Mouse (Mus musculus): ENCODE data around the gene Gm973. TPM values are rescaled to one million over a fixed set of nuclear protein-coding genes. Genes with fewer than 3 reads are reported as not detected.

Gene Gm973
- total and polyA plus RNA-seq, 3 experiments: 0.23 TPM; not detected in 2

DNA sequence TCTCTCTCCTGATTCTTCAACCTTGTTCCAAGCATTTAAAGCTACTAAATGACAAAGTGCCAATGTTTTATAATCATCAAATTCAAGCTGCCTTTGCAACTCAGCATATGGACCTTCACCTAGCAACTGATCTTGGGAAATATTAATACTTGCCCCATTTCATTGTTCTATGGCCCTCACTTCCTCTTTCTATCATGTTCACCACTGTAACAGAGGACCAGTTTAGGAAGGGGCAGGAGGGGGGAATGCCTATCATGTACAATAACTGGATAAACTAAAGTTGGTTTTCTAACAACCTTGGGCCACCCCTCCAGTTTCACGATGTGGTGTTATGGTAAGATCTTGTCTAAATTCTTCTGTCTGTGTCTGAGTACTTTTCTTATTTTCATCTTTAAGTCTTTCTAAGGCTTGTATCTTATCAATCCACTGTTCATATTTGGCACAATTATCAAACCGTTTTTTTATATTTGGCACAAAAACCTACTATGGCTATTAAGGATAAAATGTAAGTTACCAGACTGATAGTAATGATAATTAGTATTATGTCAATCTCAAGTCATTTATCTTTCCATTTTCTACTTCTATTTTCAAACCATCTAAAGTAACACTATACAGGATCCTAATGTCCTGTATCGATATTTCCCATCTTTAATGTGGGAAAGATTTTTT is 137.3 kb downstream of the Gm973 start (continued):
- TF ChIP-seq TAL1 (IDR thresholded peaks at IDR 0.05; ENCODE audit: low read length): no peak
- TF ChIP-seq MXI1 (IDR thresholded peaks at IDR 0.05; ENCODE audit: low read depth, low read length): peak; percentile 46; the same call in 1 of the 2 replicates
- TF ChIP-seq NELFE (IDR thresholded peaks at IDR 0.05; ENCODE audit: low read depth, low read length): peak; percentile 22; the same call in 1 of the 2 replicates
- 0 out of 2 replicates have a peak, but pooled peaks have one; percentile 43 for TF ChIP-seq MAZ (IDR thresholded peaks at IDR 0.05; ENCODE audit: low read depth, low read length)

DNA sequence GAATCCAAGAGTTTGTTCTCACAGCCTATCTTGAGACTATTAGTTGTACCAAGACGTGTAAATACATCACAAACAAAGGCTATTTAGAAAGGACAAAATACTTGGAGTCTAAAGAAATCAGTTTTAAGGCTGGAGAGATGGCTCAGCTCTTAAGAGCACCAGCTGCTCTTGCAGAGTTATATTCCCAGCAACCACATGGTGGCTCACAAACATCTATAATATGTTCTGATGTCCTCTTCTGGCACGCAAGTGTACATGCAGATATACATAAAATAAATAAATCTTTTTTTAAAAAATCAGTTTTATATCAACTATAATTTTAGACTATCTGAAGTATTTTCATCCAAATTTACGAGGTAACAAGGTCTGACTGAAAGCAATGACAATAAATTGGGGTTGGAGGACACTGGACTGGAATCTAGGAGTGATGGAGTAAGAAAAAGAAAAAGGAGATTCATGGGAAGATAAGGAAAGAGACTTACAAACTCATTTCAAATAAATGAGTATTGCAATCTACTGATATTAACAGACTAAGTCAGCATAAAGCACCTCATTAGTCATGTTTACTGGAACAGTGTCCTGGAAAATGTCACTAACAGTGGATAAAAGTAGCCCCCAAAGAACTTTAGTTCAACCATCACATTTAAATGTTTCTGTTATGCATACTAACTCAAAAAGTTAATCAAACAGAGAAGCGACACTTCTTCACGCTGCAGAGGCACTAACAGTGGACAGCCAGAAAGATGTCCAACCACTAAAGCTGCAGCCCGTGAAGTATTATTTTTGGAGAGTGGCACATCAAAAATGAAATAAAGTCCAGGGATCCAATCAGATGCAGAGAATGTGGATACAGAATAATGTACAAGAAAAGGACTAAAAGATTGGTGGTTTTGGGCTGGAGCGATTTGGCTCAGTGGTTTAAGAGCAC is 140.4 kb downstream of the Gm973 start:
- peaks cover 18 to 34% of the 10 kb centered on the region in 2 experiments for H3K36me3 ChIP-seq (ENCODE audit: control insufficient read depth in 1 of 2, insufficient read depth in 2 of 2, low read length in 2 of 2)
- DNase-seq (ENCODE audit: low read depth, low spot score): no peak

DNA sequence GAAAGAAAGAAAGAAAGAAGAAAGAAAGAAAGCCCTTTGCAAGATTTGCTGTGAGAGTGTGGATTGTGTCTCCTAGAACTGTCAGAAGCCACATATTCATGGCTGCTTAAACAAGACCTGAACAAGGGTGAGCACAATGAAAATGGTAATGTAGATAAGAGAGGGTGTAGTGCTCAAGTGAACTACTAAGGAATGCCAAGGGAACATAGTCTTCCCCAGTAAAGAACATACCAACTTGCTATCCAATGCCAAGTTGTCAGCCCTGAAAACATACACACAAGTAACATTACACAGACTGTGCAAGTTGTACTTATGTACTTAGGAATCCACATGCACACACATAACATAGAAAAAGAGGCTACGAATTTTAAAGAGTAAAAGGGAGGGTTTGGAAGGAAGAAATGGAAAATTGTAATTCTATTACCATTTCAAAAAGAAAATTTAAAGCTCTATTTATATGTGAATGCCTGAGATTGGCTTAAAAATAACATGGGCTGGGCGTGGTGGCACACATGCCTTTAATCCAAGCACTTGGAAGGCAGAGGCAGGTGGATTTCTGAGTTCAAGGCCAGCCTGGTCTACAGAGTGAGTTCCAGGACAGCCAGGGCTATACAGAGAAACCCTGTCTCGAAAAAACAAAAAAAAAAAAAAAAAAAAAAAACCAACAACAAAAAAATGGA is 147.5 kb downstream of the Gm973 start:
- peaks cover 5 to 13% of the 10 kb centered on the region in 2 experiments; a peak in 3 of 4 replicates for H3K4me1 ChIP-seq (ENCODE audit: control insufficient read depth in 1 of 2, insufficient read depth in 2 of 2, low read length in 2 of 2)

More for the DNA sequence above, 140.4 kb downstream of the Gm973 start:
- peaks cover 21% of the 10 kb centered on the region for H3K79me2 ChIP-seq (ENCODE audit: control insufficient read depth, insufficient read depth, low read length, poor library complexity)
- peaks cover 11 to 19% of the 10 kb centered on the region in 2 experiments for H3K4me1 ChIP-seq (ENCODE audit: control insufficient read depth in 1 of 2, insufficient read depth in 2 of 2, low read length in 2 of 2)
- peak in 1 of 3 experiments; percentile 18; a peak in 1 of 6 replicates for TF ChIP-seq CTCF (IDR thresholded peaks at IDR 0.05 in 2 of 3, conservative IDR thresholded peaks at IDR 0.05 in 1 of 3; ENCODE audit: control insufficient read depth in 1 of 3, insufficient read depth in 1 of 3, low read depth in 2 of 3, low read length in 3 of 3, poor library complexity in 1 of 3, severe bottlenecking in 1 of 3)
- TF ChIP-seq RAD21 (IDR thresholded peaks at IDR 0.05; ENCODE audit: low read depth, low read length): no peak
- H3K4me3 ChIP-seq (ENCODE audit: control insufficient read depth in 1 of 2, insufficient read depth in 1 of 2, low read depth in 2 of 2, low read length in 2 of 2): no peak overlapping the region
- H3K9ac ChIP-seq (ENCODE audit: control insufficient read depth, low read depth, low read length, poor library complexity, severe bottlenecking): no peak overlapping the region
- H3K27me3 ChIP-seq (ENCODE audit: control insufficient read depth in 1 of 2, insufficient read depth in 2 of 2, low read length in 2 of 2): no peaks in the 10 kb centered on the region
- no peaks in the 10 kb centered on the region for H3K9me3 ChIP-seq (replicated peaks; ENCODE audit: insufficient read depth, low read length)
- no peak overlapping the region for H3K27ac ChIP-seq (ENCODE audit: control insufficient read depth, low read depth, low read length)

DNA sequence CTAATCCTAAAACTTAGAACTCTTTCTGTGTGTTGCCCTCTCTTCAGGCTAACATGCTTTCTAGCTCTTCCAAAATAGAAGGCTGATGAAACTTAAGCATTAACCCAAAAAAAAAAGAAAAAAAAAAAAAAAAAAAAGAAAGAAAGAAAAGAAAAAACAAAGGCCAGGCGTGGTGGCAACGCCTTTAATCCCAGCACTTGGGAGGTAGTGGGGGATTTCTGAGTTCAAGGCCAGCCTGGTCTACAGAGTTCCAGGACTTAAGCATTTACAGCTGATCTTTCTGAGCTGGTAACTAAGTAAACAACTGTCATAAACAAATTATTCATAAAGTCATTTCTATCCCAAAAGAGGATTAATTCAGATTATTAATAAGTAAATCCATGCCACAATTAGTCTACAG is 152.8 kb downstream of the Gm973 start:
- Histone ChIP-seq H3K36me3 (ENCODE audit: control insufficient read depth in 1 of 2, insufficient read depth in 2 of 2, low read length in 2 of 2) (peaks cover 0 to 22% of the 10 kb centered on the region in 2 experiments; a peak in 3 of 4 replicates), H3K4me1 (ENCODE audit: control insufficient read depth in 1 of 2, insufficient read depth in 2 of 2, low read length in 2 of 2) (peaks cover 8 to 13% of the 10 kb centered on the region in 2 experiments), H3K9ac (ENCODE audit: control insufficient read depth, low read depth, low read length, poor library complexity, severe bottlenecking) (peak overlapping the region; percentile 97), H3K27ac (ENCODE audit: control insufficient read depth, low read depth, low read length) (no peak overlapping the region), H3K27me3 (ENCODE audit: control insufficient read depth in 1 of 2, insufficient read depth in 2 of 2, low read length in 2 of 2) (no peaks in the 10 kb centered on the region), H3K79me2 (ENCODE audit: control insufficient read depth, insufficient read depth, low read length, poor library complexity) (peaks cover 65% of the 10 kb centered on the region), H3K9me3 (replicated peaks; ENCODE audit: insufficient read depth, low read length) (no peaks in the 10 kb centered on the region), H3K4me3 (ENCODE audit: control insufficient read depth in 1 of 2, insufficient read depth in 1 of 2, low read depth in 2 of 2, low read length in 2 of 2) (peak overlapping the region; percentile 35 to 77; a peak in 3 of 4 replicates)
- no peak for DNase-seq (ENCODE audit: low read depth, low spot score)
- TF ChIP-seq KAT2A (conservative IDR thresholded peaks at IDR 0.05; ENCODE audit: low read depth, low read length) (no peak), RAD21 (IDR thresholded peaks at IDR 0.05; ENCODE audit: low read depth, low read length) (no peak)

More for the DNA sequence above, 147.5 kb downstream of the Gm973 start:
- H3K27ac ChIP-seq (ENCODE audit: control insufficient read depth, low read depth, low read length): no peak overlapping the region
- no peak for DNase-seq (ENCODE audit: low read depth, low spot score)
- H3K36me3 ChIP-seq (ENCODE audit: control insufficient read depth in 1 of 2, insufficient read depth in 2 of 2, low read length in 2 of 2): peaks cover 2 to 19% of the 10 kb centered on the region in 2 experiments; a peak in 3 of 4 replicates
- no peak for TF ChIP-seq POLR2AphosphoS2 (IDR thresholded peaks at IDR 0.05; ENCODE audit: low read length)
- peaks cover 60% of the 10 kb centered on the region for H3K79me2 ChIP-seq (ENCODE audit: control insufficient read depth, insufficient read depth, low read length, poor library complexity)
- H3K9me3 ChIP-seq (replicated peaks; ENCODE audit: insufficient read depth, low read length): no peaks in the 10 kb centered on the region
- no peaks in the 10 kb centered on the region for H3K27me3 ChIP-seq (ENCODE audit: control insufficient read depth in 1 of 2, insufficient read depth in 2 of 2, low read length in 2 of 2)
- no peak overlapping the region for H3K9ac ChIP-seq (ENCODE audit: control insufficient read depth, low read depth, low read length, poor library complexity, severe bottlenecking)
- no peak overlapping the region for H3K4me3 ChIP-seq (ENCODE audit: control insufficient read depth in 1 of 2, insufficient read depth in 1 of 2, low read depth in 2 of 2, low read length in 2 of 2)

Measured in MEL (cell line).